Mouse (Mus musculus): ENCODE measurements at regions not wholly inside any gene's neighbourhood (a gene's known extent, or its start where the extent isn't known, plus 50 kb on each side); places are given as distances from the start of the nearest gene placed in this dataset.

GRCm38 (mm10) chr7:113059211-113059966, 105.6 kb downstream of the Rassf10 start:
- DNase-seq: peak; percentile 72 to 77
- intact Hi-C loops (cut with DNase I): loop anchor here (5.0 kb wide), 1 partner anchor 102 kb away; no protein-coding TSS in a partner anchor

- intact Hi-C loops (cut with DNase I): loop anchor here (5.0 kb wide), 1 partner anchor 103 kb away; no protein-coding TSS in a partner anchor
- DNase-seq: peak in 1 of 2 experiments; percentile 14
Measured at GRCm38 (mm10) chr7:113059967-113060284, 106.2 kb downstream of the Rassf10 start.

GRCm38 (mm10) chr7:113060991-113061390, 107.2 kb downstream of the Rassf10 start:
- DNase-seq: no peak
- intact Hi-C loops (cut with DNase I): no loop called here

- DNase-seq: peak; percentile 47 to 53
- intact Hi-C loops (cut with DNase I): no loop called here
Measured at GRCm38 (mm10) chr7:113066536-113066935, 112.8 kb downstream of the Rassf10 start.

- DNase-seq: no peak
- intact Hi-C loops (cut with DNase I): no loop called here
Measured at GRCm38 (mm10) chr7:113068296-113068695, 114.5 kb downstream of the Rassf10 start.

- intact Hi-C loops (cut with DNase I): no loop called here
- DNase-seq: no peak
Measured at GRCm38 (mm10) chr7:113069336-113069924, 115.7 kb downstream of the Rassf10 start.

GRCm38 (mm10) chr7:113071418-113071817, 117.7 kb downstream of the Rassf10 start:
- intact Hi-C loops (cut with DNase I): no loop called here
- DNase-seq: no peak

- intact Hi-C loops (cut with DNase I): no loop called here
- no peak for DNase-seq
Measured at GRCm38 (mm10) chr7:113073781-113074180, 120.0 kb downstream of the Rassf10 start.

- intact Hi-C loops (cut with DNase I): no loop called here
- no peak for DNase-seq
Measured at GRCm38 (mm10) chr7:113075371-113075770, 121.6 kb downstream of the Rassf10 start.

GRCm38 (mm10) chr7:113076243-113076642, 122.5 kb downstream of the Rassf10 start:
- no peak for DNase-seq
- intact Hi-C loops (cut with DNase I): no loop called here

GRCm38 (mm10) chr7:113081120-113081519, 126.1 kb upstream of the Arntl start:
- intact Hi-C loops (cut with DNase I): no loop called here
- peak in 1 of 2 experiments; percentile 22 for DNase-seq

GRCm38 (mm10) chr7:113084930-113085625, 122.2 kb upstream of the Arntl start:
- no peak for DNase-seq
- intact Hi-C loops (cut with DNase I): no loop called here

- intact Hi-C loops (cut with DNase I): no loop called here
- no peak for DNase-seq
Measured at GRCm38 (mm10) chr7:113086158-113086557, 121.1 kb upstream of the Arntl start.

GRCm38 (mm10) chr7:113087646-113088045, 119.6 kb upstream of the Arntl start:
- no peak for DNase-seq
- intact Hi-C loops (cut with DNase I): no loop called here

GRCm38 (mm10) chr7:113089044-113089443, 118.2 kb upstream of the Arntl start:
- intact Hi-C loops (cut with DNase I): no loop called here
- DNase-seq: no peak

- DNase-seq: no peak
- intact Hi-C loops (cut with DNase I): no loop called here
Measured at GRCm38 (mm10) chr7:113093931-113094330, 113.3 kb upstream of the Arntl start.

- DNase-seq: no peak
- intact Hi-C loops (cut with DNase I): no loop called here
Measured at GRCm38 (mm10) chr7:113095092-113095491, 112.2 kb upstream of the Arntl start.

GRCm38 (mm10) chr7:113104265-113104664, 103.0 kb upstream of the Arntl start:
- no peak for DNase-seq
- intact Hi-C loops (cut with DNase I): no loop called here

GRCm38 (mm10) chr7:113105359-113105758, 101.9 kb upstream of the Arntl start:
- intact Hi-C loops (cut with DNase I): no loop called here
- no peak for DNase-seq

GRCm38 (mm10) chr7:113106731-113107130, 100.5 kb upstream of the Arntl start:
- DNase-seq: no peak
- intact Hi-C loops (cut with DNase I): no loop called here

GRCm38 (mm10) chr7:113107965-113108364, 99.3 kb upstream of the Arntl start:
- intact Hi-C loops (cut with DNase I): no loop called here
- no peak for DNase-seq
